Mouse (Mus musculus) cerebellum, postnatal 36 days (tissue): ENCODE measurements around the gene Foxe3.
"Not testable (repeated sequence)": the region's sequence is repeated elsewhere in the genome, so short reads cannot be mapped to it uniquely, and the experiment has no call there.

Source experiments
- DNase-seq, 2 experiments: peaks; one replicate each; pipeline ENCODE4 v3.0.0; 2021 to 2022; ENCODE audit warnings: mixed read lengths in 2 of 2

The Foxe3 gene

GRCm38 (mm10) chr4:114925917-114926312 lies at the start of gene Foxe3:
TSS of gene Foxe3 (minus strand) at chr4:114926013.
- no peak for DNase-seq

- DNase-seq: no peak
Measured at GRCm38 (mm10) chr4:114973229-114973740, 47.5 kb upstream of the Foxe3 start.

GRCm38 (mm10) chr4:114970736-114971135 lies 44.9 kb upstream of the Foxe3 start:
- no peak for DNase-seq

GRCm38 (mm10) chr4:114960881-114961280 lies 35.1 kb upstream of the Foxe3 start:
- not testable (repeated sequence) for DNase-seq

GRCm38 (mm10) chr4:114959533-114959932 lies 33.7 kb upstream of the Foxe3 start:
- DNase-seq: no peak

GRCm38 (mm10) chr4:114958786-114959185 lies 33.0 kb upstream of the Foxe3 start:
- DNase-seq: no peak

- no peak for DNase-seq
Measured at GRCm38 (mm10) chr4:114958231-114958630, 32.4 kb upstream of the Foxe3 start.

GRCm38 (mm10) chr4:114957403-114957802 lies 31.6 kb upstream of the Foxe3 start:
- peak in 1 of 2 experiments; percentile 22 for DNase-seq

GRCm38 (mm10) chr4:114953172-114953571 lies 27.4 kb upstream of the Foxe3 start:
- DNase-seq: no peak

GRCm38 (mm10) chr4:114947852-114948481 lies 22.2 kb upstream of the Foxe3 start:
- no peak for DNase-seq

- DNase-seq: peak; percentile 66 to 73
Measured at GRCm38 (mm10) chr4:114947395-114947794, 21.6 kb upstream of the Foxe3 start.

GRCm38 (mm10) chr4:114946416-114946815 lies 20.6 kb upstream of the Foxe3 start:
- DNase-seq: no peak

- no peak for DNase-seq
Measured at GRCm38 (mm10) chr4:114945021-114945420, 19.2 kb upstream of the Foxe3 start.

GRCm38 (mm10) chr4:114942583-114942982 lies 16.8 kb upstream of the Foxe3 start:
- DNase-seq: no peak

GRCm38 (mm10) chr4:114942112-114942511 lies 16.3 kb upstream of the Foxe3 start:
- no peak for DNase-seq

- no peak for DNase-seq
Measured at GRCm38 (mm10) chr4:114941311-114941710, 15.5 kb upstream of the Foxe3 start.

- no peak for DNase-seq
Measured at GRCm38 (mm10) chr4:114938248-114938647, 12.4 kb upstream of the Foxe3 start.

GRCm38 (mm10) chr4:114937459-114938047 lies 11.7 kb upstream of the Foxe3 start:
- DNase-seq: no peak

GRCm38 (mm10) chr4:114934188-114934587 lies 8.4 kb upstream of the Foxe3 start:
- no peak for DNase-seq

- no peak for DNase-seq
Measured at GRCm38 (mm10) chr4:114932747-114933146, 6.9 kb upstream of the Foxe3 start.

GRCm38 (mm10) chr4:114929155-114929554 lies 3.3 kb upstream of the Foxe3 start:
- DNase-seq: no peak

GRCm38 (mm10) chr4:114924971-114925916 lies 569 bp downstream of the Foxe3 start:
- DNase-seq: no peak

GRCm38 (mm10) chr4:114917091-114917490 lies 8.7 kb downstream of the Foxe3 start:
- DNase-seq: no peak
